Mouse (Mus musculus) forebrain, embryonic 13.5 days (tissue): ENCODE data around the gene Fbxw8. TPM values are rescaled to one million over a fixed set of nuclear protein-coding genes. Genes with fewer than 3 reads are reported as not detected.

Experiments
- ATAC-seq: fragments of 200-750 bp; cut with Nextera tagmentation; 2 replicates; pipeline ENCODE4 v1.8.0; 2017
- H3K27ac ChIP-seq: fragments of 300-500 bp; sonication (generic); 2 replicates; pipeline ENCODE4 v1.5.1; 2015; ENCODE audit warnings: inconsistent platforms, mild to moderate bottlenecking, moderate library complexity
- H3K27me3 ChIP-seq: fragments of 300-500 bp; sonication (generic); 2 replicates; pipeline ENCODE4 v1.6.1; 2015; ENCODE audit warnings: mild to moderate bottlenecking, inconsistent platforms
- H3K36me3 ChIP-seq: fragments of 300-500 bp; sonication (generic); 2 replicates; pipeline ENCODE4 v1.6.1; 2015; ENCODE audit warnings: mild to moderate bottlenecking, inconsistent platforms; ENCODE audit not compliant: poor library complexity, severe bottlenecking
- H3K4me1 ChIP-seq: fragments of 300-500 bp; sonication (generic); 2 replicates; pipeline ENCODE4 v1.6.1; 2015; ENCODE audit warnings: inconsistent platforms
- H3K4me2 ChIP-seq: fragments of 300-500 bp; sonication (generic); 2 replicates; pipeline ENCODE4 v1.6.1; 2015; ENCODE audit warnings: inconsistent platforms, mild to moderate bottlenecking, moderate library complexity
- H3K4me3 ChIP-seq: fragments of 300-500 bp; sonication (generic); 2 replicates; pipeline ENCODE4 v1.5.1; 2015; ENCODE audit warnings: mild to moderate bottlenecking, inconsistent platforms
- H3K9ac ChIP-seq: fragments of 300-500 bp; sonication (generic); 2 replicates; pipeline ENCODE4 v1.6.1; 2015; ENCODE audit warnings: mild to moderate bottlenecking, inconsistent platforms
- H3K9me3 ChIP-seq: fragments of 300-500 bp; sonication (generic); replicated peaks from 2 replicates; pipeline ENCODE4 v1.6.1; 2016; ENCODE audit warnings: inconsistent platforms
- WGBS: fragments of 180-500 bp; shearing (Covaris S2); methylation state at CpG from one replicate; pipeline ENCODE4 v1.1.7; 2015; 5-methylcytosine and 5-hydroxymethylcytosine counted together
- polyA plus RNA-seq: library from polyadenylated mRNA; unstranded; fragments of >200 nt; fragmentation: Nextera tagmentation; extraction: Ambion mirVana; gene quantifications from 2 replicates; pipeline ENCODE4 v1.2.1, GENCODE M21; 2015

Gene Fbxw8
- polyA plus RNA-seq, 1 experiment from 2014 or later: 23.5 TPM

DNA sequence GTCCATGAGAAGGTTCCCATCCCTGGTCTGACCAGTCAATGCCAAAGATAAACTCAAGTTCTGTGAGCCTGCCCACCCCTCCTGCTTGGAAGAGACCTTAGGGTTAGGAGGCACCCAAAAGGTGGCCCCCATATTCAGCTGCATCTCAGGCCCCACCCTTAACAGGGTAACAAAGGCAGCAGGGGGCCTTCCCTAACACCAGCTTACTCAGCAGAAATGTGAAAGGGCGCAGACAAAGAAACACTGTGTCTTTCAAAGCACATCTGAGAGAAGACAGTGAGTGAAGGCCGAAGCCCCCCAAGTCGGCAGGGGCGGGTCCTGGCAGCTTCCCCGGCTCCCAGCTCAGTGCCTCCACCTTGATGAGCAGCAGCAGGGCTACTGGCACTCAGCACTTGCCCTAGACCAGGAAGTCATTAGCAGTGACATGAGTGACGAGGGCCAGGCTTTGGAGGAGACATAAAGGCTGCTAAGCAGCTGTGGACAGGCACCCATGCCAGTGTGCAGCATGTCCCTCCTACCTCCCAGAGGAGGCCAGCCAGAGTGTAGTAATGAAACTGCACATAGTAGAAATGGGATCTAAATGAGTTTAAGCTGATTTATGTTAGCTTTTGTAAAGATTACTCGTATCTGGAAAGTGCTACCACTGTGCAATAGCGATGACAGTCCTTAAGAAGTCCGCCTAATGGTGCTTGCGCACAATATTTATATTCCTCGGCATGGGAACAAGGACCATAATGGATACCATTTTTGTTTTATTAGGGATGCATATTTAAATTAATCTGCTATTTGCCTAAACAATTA is 56.0 kb downstream of the Fbxw8 start:
- no peaks in the 10 kb centered on the region for H3K9me3 ChIP-seq
- H3K9ac ChIP-seq: 0 out of 2 replicates have a peak overlapping the region, but pooled peaks have one; percentile 12
- H3K36me3 ChIP-seq: peaks cover 22% of the 10 kb centered on the region
- no peak overlapping the region for H3K4me3 ChIP-seq
- WGBS: 57% methylated on average over 11 of the region's 11 CpGs
- H3K4me2 ChIP-seq: no peak overlapping the region
- peaks cover 32% of the 10 kb centered on the region for H3K4me1 ChIP-seq
- no peaks in the 10 kb centered on the region for H3K27me3 ChIP-seq
- ATAC-seq: no peak
- peak overlapping the region; percentile 48 for H3K27ac ChIP-seq

DNA sequence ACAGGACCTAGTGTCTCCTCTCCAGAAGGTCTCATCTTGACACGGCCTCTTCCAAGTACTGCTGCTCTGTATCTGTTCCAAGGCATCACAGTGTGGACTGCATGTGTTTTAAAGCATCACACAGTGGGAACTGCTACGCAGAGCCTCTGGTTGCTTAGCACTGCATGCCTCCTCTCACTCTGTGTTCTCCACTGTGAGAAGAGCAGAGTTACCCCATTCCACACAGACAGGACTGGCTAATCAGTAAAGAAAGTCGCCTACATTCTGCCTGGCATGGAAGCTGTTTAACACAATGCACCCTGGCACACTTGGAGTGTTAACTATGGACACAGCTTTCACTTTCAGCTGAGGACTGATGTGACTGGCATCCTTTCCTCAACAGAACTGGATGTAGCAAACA is 58.9 kb downstream of the Fbxw8 start:
- H3K27ac ChIP-seq: no peak overlapping the region
- peaks cover 31% of the 10 kb centered on the region for H3K4me1 ChIP-seq
- 90% methylated on average over 3 of the region's 3 CpGs for WGBS
- H3K9me3 ChIP-seq: no peaks in the 10 kb centered on the region
- H3K36me3 ChIP-seq: peaks cover 49% of the 10 kb centered on the region
- no peak overlapping the region for H3K4me3 ChIP-seq
- ATAC-seq: no peak
- no peaks in the 10 kb centered on the region for H3K27me3 ChIP-seq
- no peak overlapping the region for H3K4me2 ChIP-seq
- no peak overlapping the region for H3K9ac ChIP-seq

DNA sequence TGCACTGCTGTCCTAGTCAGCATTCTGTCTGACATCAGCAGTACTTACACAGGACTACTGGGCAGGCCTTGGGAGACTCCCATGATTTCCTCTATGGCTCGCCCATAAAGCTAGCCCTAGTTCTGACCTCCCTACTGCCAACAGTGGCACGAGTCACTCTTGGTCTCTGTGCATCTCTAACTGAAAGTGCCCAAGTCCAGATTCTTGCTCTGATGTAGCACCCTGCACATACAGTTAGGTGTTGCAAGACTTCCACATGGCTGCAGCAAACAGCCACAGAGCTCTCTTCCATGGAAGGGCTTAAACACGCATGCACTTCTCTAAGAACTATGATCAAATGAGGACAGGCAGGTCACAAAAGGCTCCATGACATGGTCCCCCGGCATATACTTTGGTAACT is 59.4 kb downstream of the Fbxw8 start:
- Histone ChIP-seq H3K27me3 (no peaks in the 10 kb centered on the region), H3K4me2 (no peak overlapping the region), H3K9ac (no peak overlapping the region), H3K36me3 (peaks cover 54% of the 10 kb centered on the region), H3K9me3 (no peaks in the 10 kb centered on the region), H3K4me1 (peaks cover 26% of the 10 kb centered on the region), H3K27ac (no peak overlapping the region), H3K4me3 (no peak overlapping the region)
- 95% methylated on average over 4 of the region's 4 CpGs for WGBS
- ATAC-seq: no peak

DNA sequence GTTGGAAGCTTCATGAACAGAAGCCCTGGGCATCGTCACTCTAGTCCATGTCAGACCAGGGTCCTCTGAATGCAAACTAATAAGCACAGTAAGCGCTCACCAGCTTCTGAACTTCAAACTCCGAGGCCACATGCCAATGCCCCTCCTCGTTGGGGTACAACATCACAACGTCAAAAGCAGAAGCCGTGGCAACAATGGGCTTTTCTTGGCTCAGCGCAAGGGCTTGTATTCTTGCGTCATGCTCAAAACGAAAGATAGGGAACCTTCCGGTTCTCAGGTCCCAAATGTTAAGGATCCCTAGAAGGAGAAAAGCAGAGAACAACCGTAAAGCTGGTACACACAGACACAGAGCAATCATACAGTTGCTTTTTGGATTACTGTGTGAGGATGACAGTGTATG is 59.8 kb downstream of the Fbxw8 start:
- no peak for ATAC-seq
- WGBS: 89% methylated on average over 11 of the region's 11 CpGs
- Histone ChIP-seq H3K9me3 (no peaks in the 10 kb centered on the region), H3K4me2 (no peak overlapping the region), H3K4me3 (no peak overlapping the region), H3K36me3 (peaks cover 58% of the 10 kb centered on the region), H3K27ac (no peak overlapping the region), H3K4me1 (peaks cover 22% of the 10 kb centered on the region), H3K9ac (no peak overlapping the region), H3K27me3 (no peaks in the 10 kb centered on the region)

DNA sequence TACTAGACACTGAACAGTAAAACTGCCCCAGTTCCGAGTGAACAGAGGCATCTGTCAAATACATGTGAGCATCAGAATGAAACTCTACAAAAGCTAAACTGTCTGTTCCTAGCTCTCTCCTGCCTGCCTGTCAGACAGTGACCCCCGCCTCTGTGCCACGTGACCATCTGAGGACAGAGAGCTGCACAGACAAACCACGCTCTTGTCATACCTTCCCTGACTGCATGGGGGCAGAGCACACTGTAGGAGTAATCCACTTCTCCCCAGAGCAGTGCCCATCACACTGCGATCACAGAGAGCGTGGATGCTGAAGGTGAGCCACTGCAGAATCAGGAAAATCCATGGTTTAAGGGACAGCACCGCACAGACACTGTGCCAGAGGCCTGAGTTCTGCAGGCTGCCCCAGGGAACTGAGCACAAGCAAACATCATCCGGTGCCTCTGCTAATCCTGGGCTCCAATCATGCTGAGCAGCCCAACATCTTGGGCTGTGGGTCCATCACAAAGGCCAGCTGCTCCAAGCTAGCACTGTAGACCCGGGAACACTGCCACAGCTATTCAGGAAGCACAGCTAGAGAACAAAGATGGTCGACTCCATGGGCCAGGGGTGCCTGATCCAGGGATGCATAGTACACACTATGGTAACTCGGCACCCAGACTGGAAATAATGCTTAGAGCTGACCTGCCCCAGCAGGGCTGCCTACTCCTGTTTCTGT is 61.8 kb downstream of the Fbxw8 start:
- Histone ChIP-seq H3K9ac (peak overlapping the region; percentile 14; the same call in 1 of the 2 replicates), H3K4me3 (no peak overlapping the region), H3K9me3 (no peaks in the 10 kb centered on the region), H3K27ac (peak overlapping the region; percentile 21; the same call in 1 of the 2 replicates), H3K4me1 (peaks cover 21% of the 10 kb centered on the region), H3K27me3 (no peaks in the 10 kb centered on the region), H3K4me2 (no peak overlapping the region), H3K36me3 (peaks cover 64% of the 10 kb centered on the region)
- WGBS: 69% methylated on average over 11 of the region's 11 CpGs
- ATAC-seq: no peak

DNA sequence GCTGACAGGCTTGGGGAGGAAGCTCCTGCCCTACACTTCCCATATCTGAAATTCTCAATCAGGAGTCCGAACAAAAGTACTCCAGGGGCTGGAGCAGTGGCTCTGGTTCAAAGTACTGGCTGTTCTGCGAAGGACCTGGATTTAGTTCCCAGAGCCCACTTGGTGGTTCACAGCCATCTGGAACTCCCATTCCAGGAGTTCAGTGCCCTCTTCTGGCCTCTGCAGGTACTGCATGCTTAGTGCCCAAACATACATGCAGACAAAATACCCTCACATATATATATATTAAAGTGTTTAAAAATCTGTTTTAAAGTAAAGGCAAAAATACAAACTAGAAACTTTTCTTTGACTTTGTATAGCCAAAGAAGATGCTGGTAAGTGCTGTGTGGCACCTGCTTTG is 64.4 kb downstream of the Fbxw8 start:
- WGBS: 98% methylated on average over 2 of the region's 2 CpGs
- Histone ChIP-seq H3K4me3 (no peak overlapping the region), H3K27ac (no peak overlapping the region), H3K4me1 (peaks cover 27% of the 10 kb centered on the region), H3K27me3 (no peaks in the 10 kb centered on the region), H3K9me3 (no peaks in the 10 kb centered on the region), H3K36me3 (peaks cover 57% of the 10 kb centered on the region), H3K4me2 (no peak overlapping the region), H3K9ac (no peak overlapping the region)
- ATAC-seq: no peak

DNA sequence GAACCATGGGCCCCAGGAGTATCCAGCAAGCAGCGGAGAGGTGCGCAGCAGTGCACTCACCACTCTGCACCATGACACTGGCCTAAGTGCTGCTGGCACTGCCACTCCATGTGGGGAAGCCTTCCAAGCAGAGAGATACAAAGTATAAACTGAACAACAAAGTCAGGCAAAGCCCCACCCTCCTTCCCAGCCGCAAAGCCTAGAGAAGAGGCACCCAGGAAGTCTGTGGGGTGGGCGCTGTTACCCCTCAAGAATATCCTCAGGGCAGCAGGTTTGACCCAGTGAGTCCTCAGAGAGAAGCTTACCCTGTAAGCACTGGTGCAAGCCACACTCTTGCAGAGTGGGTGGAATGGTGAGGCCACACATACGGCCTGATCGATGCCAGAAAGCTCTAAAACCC is 65.2 kb downstream of the Fbxw8 start:
- peak overlapping the region; percentile 47; the same call in 1 of the 2 replicates for H3K9ac ChIP-seq

DNA sequence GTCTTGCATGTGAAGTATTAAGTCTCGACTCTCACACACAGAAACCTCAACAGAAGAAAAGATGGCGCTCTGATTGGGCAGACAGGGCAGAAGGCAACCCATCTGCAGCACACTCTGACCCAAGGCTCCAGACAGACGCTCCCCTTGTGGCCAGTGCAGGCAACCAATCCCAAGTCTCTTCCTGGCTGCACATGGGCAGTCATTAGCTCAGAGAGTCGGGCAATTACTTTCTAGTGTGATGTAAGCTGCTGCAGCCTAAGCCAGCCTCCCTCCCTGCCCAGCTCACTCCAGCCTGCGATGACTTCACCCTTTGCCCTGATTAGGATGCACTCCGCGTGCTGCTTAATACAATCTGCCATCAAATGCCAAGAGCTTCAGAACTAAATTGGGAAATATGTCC is 66.2 kb downstream of the Fbxw8 start:
- ATAC-seq: peak; percentile 87
- peak overlapping the region; percentile 47; the same call in 1 of the 2 replicates for H3K9ac ChIP-seq
- H3K4me1 ChIP-seq: peaks cover 45% of the 10 kb centered on the region
- no peak overlapping the region for H3K4me3 ChIP-seq
- WGBS: 30% methylated on average over 7 of the region's 7 CpGs
- H3K27me3 ChIP-seq: no peaks in the 10 kb centered on the region
- no peaks in the 10 kb centered on the region for H3K9me3 ChIP-seq
- H3K36me3 ChIP-seq: peaks cover 40% of the 10 kb centered on the region
- H3K27ac ChIP-seq: peak overlapping the region; percentile 77
- H3K4me2 ChIP-seq: peak overlapping the region; percentile 30

More for the DNA sequence above, 65.2 kb downstream of the Fbxw8 start:
- Histone ChIP-seq H3K9me3 (no peaks in the 10 kb centered on the region), H3K4me2 (no peak overlapping the region), H3K27ac (peak overlapping the region; percentile 77), H3K27me3 (no peaks in the 10 kb centered on the region), H3K36me3 (peaks cover 50% of the 10 kb centered on the region), H3K4me3 (no peak overlapping the region), H3K4me1 (peaks cover 35% of the 10 kb centered on the region)
- 95% methylated on average over 6 of the region's 6 CpGs for WGBS
- no peak for ATAC-seq

DNA sequence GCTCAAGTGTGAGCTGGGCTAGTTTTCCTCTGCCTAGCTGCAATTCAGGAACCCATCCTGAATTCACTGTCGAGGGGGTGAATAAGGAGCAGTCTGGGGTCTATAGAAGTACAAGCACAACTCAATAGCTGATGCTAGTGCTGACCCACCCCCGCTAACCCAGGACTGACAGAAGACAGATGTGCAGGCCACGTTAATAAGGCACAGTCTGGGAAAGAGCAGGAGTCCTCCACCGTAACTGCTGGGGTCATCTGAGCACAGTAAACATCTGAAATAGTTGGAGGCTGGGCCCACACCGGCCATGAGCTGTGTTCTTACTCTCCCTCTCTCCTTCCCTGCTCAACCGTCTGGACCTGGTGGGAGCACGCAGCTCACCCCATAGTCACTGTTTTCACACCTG is 68.3 kb downstream of the Fbxw8 start:
- H3K4me2 ChIP-seq: no peak overlapping the region
- 0 out of 2 replicates have a peak overlapping the region, but pooled peaks have one; percentile 26 for H3K27ac ChIP-seq
- no peaks in the 10 kb centered on the region for H3K27me3 ChIP-seq
- H3K9me3 ChIP-seq: no peaks in the 10 kb centered on the region
- peaks cover 21% of the 10 kb centered on the region for H3K36me3 ChIP-seq
- WGBS: 71% methylated on average over 7 of the region's 7 CpGs
- H3K4me1 ChIP-seq: peaks cover 66% of the 10 kb centered on the region
- no peak overlapping the region for H3K9ac ChIP-seq
- no peak for ATAC-seq
- H3K4me3 ChIP-seq: no peak overlapping the region

DNA sequence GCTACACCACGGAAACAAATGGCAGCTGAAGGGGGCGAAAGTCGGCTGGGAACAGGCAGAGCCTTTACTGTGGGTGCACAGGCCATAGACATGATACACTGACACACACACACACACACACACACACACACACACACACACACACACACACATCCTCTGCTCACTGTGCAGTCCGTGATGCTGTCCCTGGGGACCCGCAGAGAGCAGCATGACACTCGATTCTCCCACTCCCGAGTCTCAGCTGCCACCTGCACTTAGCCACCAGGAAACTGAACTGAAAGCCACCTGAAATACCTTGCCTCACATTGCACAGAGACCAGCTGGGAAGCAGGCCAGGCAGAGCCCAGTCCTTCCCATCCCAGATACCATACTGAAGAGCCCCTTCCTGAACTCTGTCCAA is 70.0 kb downstream of the Fbxw8 start:
- Histone ChIP-seq H3K4me1 (peaks cover 81% of the 10 kb centered on the region), H3K4me3 (no peak overlapping the region), H3K27me3 (no peaks in the 10 kb centered on the region), H3K9ac (0 out of 2 replicates have a peak overlapping the region, but pooled peaks have one; percentile 27), H3K4me2 (no peak overlapping the region), H3K36me3 (peaks cover 5% of the 10 kb centered on the region), H3K27ac (peak overlapping the region; percentile 83; the same call in 1 of the 2 replicates), H3K9me3 (no peaks in the 10 kb centered on the region)
- 67% methylated on average over 7 of the region's 7 CpGs for WGBS
- ATAC-seq: no peak

DNA sequence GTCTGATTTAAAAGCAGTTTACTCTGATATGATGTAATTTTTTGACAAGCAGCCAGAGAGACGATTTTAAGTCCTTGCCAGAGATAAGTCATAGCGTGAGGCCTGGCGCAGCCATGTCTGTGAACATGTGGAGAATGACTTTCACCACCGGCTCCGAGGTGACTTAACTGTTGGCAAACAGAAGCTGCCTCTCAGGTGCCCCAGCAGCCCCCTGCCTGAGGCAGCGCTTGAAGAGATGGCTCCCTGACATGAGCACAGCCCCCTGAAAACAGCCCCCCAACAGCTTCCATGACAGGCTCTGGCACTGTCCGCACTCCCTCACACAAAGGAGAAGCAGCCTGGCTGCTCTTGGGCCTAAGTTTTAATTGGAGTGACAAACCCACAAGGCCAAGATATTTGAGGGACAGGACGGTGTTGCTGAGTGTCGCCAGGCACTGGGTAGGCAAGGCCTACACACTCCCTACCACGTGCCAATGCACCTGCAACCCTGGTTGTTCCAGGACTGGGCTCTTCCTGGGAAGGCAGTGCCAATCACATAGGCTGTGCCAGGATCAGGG is 71.0 kb downstream of the Fbxw8 start:
- Histone ChIP-seq H3K9me3 (no peaks in the 10 kb centered on the region), H3K4me1 (peaks cover 81% of the 10 kb centered on the region), H3K9ac (peak overlapping the region; percentile 53), H3K27ac (peak overlapping the region; percentile 83), H3K4me2 (no peak overlapping the region), H3K4me3 (no peak overlapping the region), H3K27me3 (no peaks in the 10 kb centered on the region), H3K36me3 (no peaks in the 10 kb centered on the region)
- WGBS: 51% methylated on average over 10 of the region's 10 CpGs
- ATAC-seq: peak; percentile 34
